In genomic region chr17:72115271-72115944, GRCm38 (mm10) we compare ENCODE assay signal across 21 mouse cellular contexts.
DNase-seq lines count a peak whose midpoint lies in the region; ATAC-seq and TF ChIP-seq lines count a peak whose summit lies in the region.
"Had no signal": no experiment of that assay in that cellular context is flagged by ENCODE, and none has a peak within 500 bp of the region (broad histone marks: within the 10 kb centered on the region; RNA-seq: fewer than 3 reads in every experiment).

No protein-coding gene starts in this region.

- 0 out of 2 replicates have a peak overlapping the region, but pooled peaks have one; percentile 13 for H3K9ac ChIP-seq in hindbrain, postnatal 0 days (replicated peaks; ENCODE audit: low read length)
- H3K9ac ChIP-seq in hindbrain, embryonic 12.5 days = no peak overlapping the region
- H3K9ac ChIP-seq in midbrain, embryonic 16.5 days (ENCODE audit: low read depth, low read length) = peak overlapping the region; percentile 31
- H3K9ac ChIP-seq: liver, embryonic 14.5 days; lung, embryonic 15.5 days had no signal

- H3K4me1 ChIP-seq in hindbrain, postnatal 0 days (ENCODE audit: insufficient read depth, low read length) = no peaks in the 10 kb centered on the region; the same call in 1 of the 2 replicates
- H3K4me1 ChIP-seq in hindbrain, embryonic 12.5 days = peaks cover 3% of the 10 kb centered on the region
- H3K4me1 ChIP-seq in midbrain, embryonic 16.5 days (ENCODE audit: control insufficient read depth, insufficient read depth, low read length) = peaks cover 17% of the 10 kb centered on the region
- H3K4me1 ChIP-seq: lung, embryonic 15.5 days had no signal

- no peak for ATAC-seq in hindbrain, postnatal 0 days
- no peak for ATAC-seq in hindbrain, embryonic 12.5 days (ENCODE audit: low FRiP score)
- ATAC-seq in midbrain, embryonic 16.5 days = no peak
- ATAC-seq: CD4-positive, CD25-positive, alpha-beta regulatory T cell, adult 4 months; inflammation-experienced regulatory T-cells, adult 6 months; Patski had no signal

- DNase-seq in embryo, embryonic 11 days = peak; percentile 2
- DNase-seq in embryo, embryonic 10 days (ENCODE audit: low spot score) = no peak
- peak; percentile 21 for DNase-seq in hindbrain, postnatal 0 days (ENCODE audit: low spot score)
- no peak for DNase-seq in c-Kit-positive CD71-positive TER-119-positive erythroid progenitor cells, embryonic 14.5 days (ENCODE audit: low spot score)
- DNase-seq in heart, adult 9 months (ENCODE audit: low spot score in 2 of 2) = no peak
- DNase-seq: adrenal gland, adult 8-10 months; cerebellum, adult 11 months; cerebellum, postnatal 10 days; heart, postnatal 10 days; kidney, adult 2 months; kidney, postnatal 10 days; thymus, postnatal 25 days had no signal

- no peak overlapping the region for H3K27ac ChIP-seq in hindbrain, postnatal 0 days
- no peak overlapping the region for H3K27ac ChIP-seq in hindbrain, embryonic 12.5 days
- H3K27ac ChIP-seq in midbrain, embryonic 16.5 days (ENCODE audit: low read length) = peak overlapping the region; percentile 60
- H3K27ac ChIP-seq: liver, embryonic 14.5 days; lung, embryonic 15.5 days; macrophage had no signal

- no peak overlapping the region for H3K4me3 ChIP-seq in hindbrain, postnatal 0 days (ENCODE audit: low read length)
- no peak overlapping the region for H3K4me3 ChIP-seq in hindbrain, embryonic 12.5 days
- H3K4me3 ChIP-seq in midbrain, embryonic 16.5 days (ENCODE audit: low read depth, low read length) = no peak overlapping the region
- H3K4me3 ChIP-seq: lung, embryonic 15.5 days had no signal

- H3K9me3 ChIP-seq in hindbrain, postnatal 0 days (ENCODE audit: low read length) = no peaks in the 10 kb centered on the region
- no peaks in the 10 kb centered on the region for H3K9me3 ChIP-seq in hindbrain, embryonic 12.5 days (replicated peaks)
- no peaks in the 10 kb centered on the region for H3K9me3 ChIP-seq in midbrain, embryonic 16.5 days (replicated peaks; ENCODE audit: control insufficient read depth, low read length, poor library complexity, severe bottlenecking)
- H3K9me3 ChIP-seq: lung, embryonic 15.5 days had no signal

- WGBS in hindbrain, postnatal 0 days = 44% methylated on average over 12 of the region's 12 CpGs
- WGBS in hindbrain, embryonic 12.5 days = 42% methylated on average over 12 of the region's 12 CpGs
- WGBS in midbrain, embryonic 16.5 days = 30% methylated on average over 12 of the region's 12 CpGs

- H3K36me3 ChIP-seq in hindbrain, postnatal 0 days (ENCODE audit: insufficient read depth, low read length) = no peaks in the 10 kb centered on the region
- H3K36me3 ChIP-seq in hindbrain, embryonic 12.5 days = no peaks in the 10 kb centered on the region
- H3K36me3 ChIP-seq in midbrain, embryonic 16.5 days (ENCODE audit: control insufficient read depth, insufficient read depth, low read length) = no peaks in the 10 kb centered on the region
- H3K36me3 ChIP-seq: lung, embryonic 15.5 days had no signal

- no peak for TF ChIP-seq CTCF in hindbrain, postnatal 0 days (IDR thresholded peaks at IDR 0.05; ENCODE audit: low read depth)

- H3K4me2 ChIP-seq in hindbrain, postnatal 0 days (ENCODE audit: low read depth, low read length) = no peak overlapping the region
- H3K4me2 ChIP-seq in hindbrain, embryonic 12.5 days (replicated peaks) = no peak overlapping the region
- peak overlapping the region; percentile 17 for H3K4me2 ChIP-seq in midbrain, embryonic 16.5 days (ENCODE audit: low read length)
- H3K4me2 ChIP-seq: heart, embryonic 11.5 days; lung, embryonic 15.5 days had no signal

- H3K27me3 ChIP-seq in hindbrain, postnatal 0 days (ENCODE audit: insufficient read depth, low read length) = no peaks in the 10 kb centered on the region
- H3K27me3 ChIP-seq in hindbrain, embryonic 12.5 days = no peaks in the 10 kb centered on the region
- H3K27me3 ChIP-seq in midbrain, embryonic 16.5 days (ENCODE audit: control insufficient read depth, insufficient read depth, low read depth, low read length) = no peaks in the 10 kb centered on the region
- H3K27me3 ChIP-seq: lung, embryonic 15.5 days had no signal

Comparison
In these comparisons a context has a peak if more than half of its experiments do, and no peak if none do; other contexts are left out.
1. DNase-seq: peak in embryo, embryonic 11 days (single experiment) and hindbrain, postnatal 0 days (single experiment); none in embryo, embryonic 10 days (single experiment), c-Kit-positive CD71-positive TER-119-positive erythroid progenitor cells, embryonic 14.5 days (single experiment) and heart, adult 9 months (0 of 2).